ENCODE assay signal across 21 mouse cellular contexts in genomic region chr5:40246664-40247063, GRCm38 (mm10).
A peak's percentile ranks its signal among the peaks of the same experiment; 100 is the strongest.
DNase-seq lines count a peak whose midpoint lies in the region; ATAC-seq and TF ChIP-seq lines count a peak whose summit lies in the region.
"Had no signal": no experiment of that assay in that cellular context is flagged by ENCODE, and none has a peak within 500 bp of the region (broad histone marks: within the 10 kb centered on the region; RNA-seq: fewer than 3 reads in every experiment).

No protein-coding gene starts in this region.

- no peak overlapping the region for H3K4me2 ChIP-seq in midbrain, postnatal 0 days (ENCODE audit: low read depth, low read length, poor library complexity, severe bottlenecking)
- no peak overlapping the region for H3K4me2 ChIP-seq in midbrain, embryonic 15.5 days
- H3K4me2 ChIP-seq: heart, embryonic 13.5 days; limb, embryonic 12.5 days; liver, embryonic 13.5 days; lung, embryonic 15.5 days; midbrain, embryonic 11.5 days; neural tube, embryonic 15.5 days had no signal

- intact Hi-C loops in gastrocnemius, postnatal 14 days (cut with DNase I; ENCODE audit: low total_unique reads): no loop called here

- H3K27me3 ChIP-seq in midbrain, postnatal 0 days (ENCODE audit: insufficient read depth, low read length): no peaks in the 10 kb centered on the region
- H3K27me3 ChIP-seq in midbrain, embryonic 15.5 days (replicated peaks): no peaks in the 10 kb centered on the region
- H3K27me3 ChIP-seq: heart, embryonic 13.5 days; limb, embryonic 12.5 days; liver, embryonic 13.5 days; lung, embryonic 15.5 days; neural tube, embryonic 15.5 days had no signal

- H3K4me3 ChIP-seq in midbrain, postnatal 0 days (ENCODE audit: low read depth, low read length): no peak overlapping the region
- H3K4me3 ChIP-seq in midbrain, embryonic 15.5 days: no peak overlapping the region
- H3K4me3 ChIP-seq: heart, embryonic 13.5 days; limb, embryonic 12.5 days; liver, embryonic 13.5 days; lung, embryonic 15.5 days; neural tube, embryonic 15.5 days had no signal

- no peak for TF ChIP-seq CTCF in midbrain, postnatal 0 days (IDR thresholded peaks at IDR 0.05)

- no peaks in the 10 kb centered on the region for H3K4me1 ChIP-seq in midbrain, postnatal 0 days (ENCODE audit: insufficient read depth, low read length)
- H3K4me1 ChIP-seq in midbrain, embryonic 15.5 days: no peaks in the 10 kb centered on the region
- H3K4me1 ChIP-seq: heart, embryonic 13.5 days; limb, embryonic 12.5 days; liver, embryonic 13.5 days; lung, embryonic 15.5 days; neural tube, embryonic 15.5 days had no signal

- peak; percentile 1 for DNase-seq in midbrain, postnatal 0 days (ENCODE audit: low spot score)
- peak; percentile 24 to 57 for DNase-seq in frontal cortex, postnatal 36 days (ENCODE audit: low spot score in 2 of 2)
- peak; percentile 1 to 10 for DNase-seq in left cerebral cortex, adult 8-10 months (ENCODE audit: low spot score in 2 of 2)
- peak; percentile 47 for DNase-seq in telencephalon, adult 2 months (ENCODE audit: low read depth, low spot score)
- no peak for DNase-seq in gastrocnemius, postnatal 14 days
- no peak for DNase-seq in B cell, adult 2 months
- DNase-seq: adrenal gland, postnatal 14 days; cerebellum, adult 9-10 months; heart, postnatal 4 days; kidney, adult 2 months; kidney, postnatal 25 days; liver, embryonic 13.5 days; thymus, postnatal 36 days had no signal

- no peak for ATAC-seq in midbrain, postnatal 0 days (ENCODE audit: low FRiP score)
- ATAC-seq in midbrain, embryonic 15.5 days (replicated peaks): no peak
- ATAC-seq: hindbrain, postnatal 0 days had no signal

- no peak overlapping the region for H3K9ac ChIP-seq in midbrain, postnatal 0 days (replicated peaks; ENCODE audit: low read length, poor library complexity, severe bottlenecking)
- H3K9ac ChIP-seq in midbrain, embryonic 15.5 days: no peak overlapping the region
- H3K9ac ChIP-seq: heart, embryonic 13.5 days; limb, embryonic 12.5 days; liver, embryonic 13.5 days; lung, embryonic 15.5 days; neural tube, embryonic 15.5 days had no signal

- no peaks in the 10 kb centered on the region for H3K9me3 ChIP-seq in midbrain, postnatal 0 days (ENCODE audit: low read length)
- no peaks in the 10 kb centered on the region for H3K9me3 ChIP-seq in midbrain, embryonic 15.5 days
- H3K9me3 ChIP-seq: limb, embryonic 12.5 days; liver, embryonic 13.5 days; lung, embryonic 15.5 days; neural tube, embryonic 15.5 days had no signal

- WGBS in midbrain, postnatal 0 days: 63% methylated on average over 3 of the region's 3 CpGs
- 60% methylated on average over 3 of the region's 3 CpGs for WGBS in midbrain, embryonic 15.5 days

- H3K36me3 ChIP-seq in midbrain, postnatal 0 days (ENCODE audit: insufficient read depth, low read length): no peaks in the 10 kb centered on the region
- no peaks in the 10 kb centered on the region for H3K36me3 ChIP-seq in midbrain, embryonic 15.5 days (replicated peaks)
- H3K36me3 ChIP-seq: heart, embryonic 13.5 days; limb, embryonic 12.5 days; liver, embryonic 13.5 days; lung, embryonic 15.5 days; neural tube, embryonic 15.5 days had no signal

- H3K27ac ChIP-seq in midbrain, postnatal 0 days (ENCODE audit: low read depth, low read length): no peak overlapping the region
- no peak overlapping the region for H3K27ac ChIP-seq in midbrain, embryonic 15.5 days
- H3K27ac ChIP-seq: heart, embryonic 13.5 days; hindbrain, postnatal 0 days; limb, embryonic 12.5 days; liver, embryonic 13.5 days; lung, embryonic 15.5 days; macrophage; neural tube, embryonic 15.5 days had no signal

Comparison
In these comparisons a context has a peak if more than half of its experiments do, and no peak if none do; other contexts are left out.
1. DNase-seq: peak in midbrain, postnatal 0 days (single experiment), frontal cortex, postnatal 36 days (2 of 2), left cerebral cortex, adult 8-10 months (2 of 2) and telencephalon, adult 2 months (single experiment); none in gastrocnemius, postnatal 14 days (single experiment) and B cell, adult 2 months (0 of 2).